Mouse (Mus musculus): ENCODE measurements at regions not wholly inside any gene's neighbourhood (a gene's known extent, or its start where the extent isn't known, plus 50 kb on each side); places are given as distances from the start of the nearest gene placed in this dataset.

DNA sequence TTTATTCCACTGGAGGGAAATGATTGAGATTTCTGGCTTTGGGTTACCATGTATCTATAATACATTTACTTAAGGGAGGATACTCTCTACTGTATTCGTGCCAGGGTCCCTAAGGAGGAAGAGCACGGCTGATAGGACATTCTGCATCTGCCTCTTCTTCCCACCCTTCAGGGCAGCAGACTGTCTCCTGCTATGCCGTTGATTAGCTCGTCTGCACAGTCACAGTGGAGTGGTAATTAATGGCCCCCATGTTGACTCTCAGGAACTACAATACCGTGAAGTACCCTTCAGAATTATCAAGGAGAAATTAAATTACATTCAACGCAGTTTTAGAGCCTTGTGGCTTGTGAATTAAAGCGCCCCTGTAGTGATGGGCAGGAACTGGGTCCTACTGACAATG lies 52.0 kb upstream of the Map4k3 start:
- no peak overlapping the region for H3K4me3 ChIP-seq

DNA sequence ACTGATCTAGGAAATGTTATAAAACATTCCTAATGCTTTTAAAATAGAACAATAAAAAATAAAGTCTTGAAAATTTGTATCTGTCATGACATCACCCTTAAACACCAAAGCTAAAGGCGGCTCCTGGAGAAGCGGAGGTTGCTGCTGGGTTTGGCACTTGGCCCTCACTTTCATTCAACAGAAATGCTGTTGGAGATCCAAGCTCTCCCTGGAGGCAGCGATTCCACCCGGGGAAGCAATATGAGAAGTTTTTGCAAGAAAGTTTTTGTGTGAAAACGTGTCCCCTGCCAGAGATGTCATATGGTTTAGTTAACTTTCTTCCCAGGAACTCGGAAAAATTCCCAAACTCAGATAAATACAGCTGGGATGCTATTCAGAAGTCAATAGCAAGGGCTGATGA lies 51.5 kb upstream of the Map4k3 start:
- H3K4me2 ChIP-seq (ENCODE audit: low read depth) = no peak overlapping the region
- TF ChIP-seq TCF3 (IDR thresholded peaks at IDR 0.05; ENCODE audit: insufficient read length, low read depth) = no peak
- TF ChIP-seq POLR2A (IDR thresholded peaks at IDR 0.05; ENCODE audit: insufficient read length, low read depth) = no peak
- no peak for TF ChIP-seq MYOD1 (IDR thresholded peaks at IDR 0.05; ENCODE audit: control insufficient read depth in 1 of 3, insufficient read length in 2 of 3, low read depth in 2 of 3)
- no peak for TF ChIP-seq POLR2AphosphoS2 (IDR thresholded peaks at IDR 0.05; ENCODE audit: insufficient read length, low read depth)
- TF ChIP-seq TCF12 (IDR thresholded peaks at IDR 0.05; ENCODE audit: insufficient read depth, poor library complexity, severe bottlenecking) = no peak
- H3K27me3 ChIP-seq (ENCODE audit: control insufficient read depth, insufficient read depth, insufficient read length) = no peaks in the 10 kb centered on the region
- H3K79me2 ChIP-seq (ENCODE audit: control insufficient read depth, insufficient read depth) = no peaks in the 10 kb centered on the region
- no peak overlapping the region for H3ac ChIP-seq (ENCODE audit: control insufficient read depth, insufficient read length)
- H3K36me3 ChIP-seq (ENCODE audit: control insufficient read depth, insufficient read depth) = no peaks in the 10 kb centered on the region
- H3K4me3 ChIP-seq = no peak overlapping the region

More for the DNA sequence above, 52.0 kb upstream of the Map4k3 start:
- no peaks in the 10 kb centered on the region for H3K27me3 ChIP-seq (ENCODE audit: control insufficient read depth, insufficient read depth, insufficient read length)
- no peaks in the 10 kb centered on the region for H3K36me3 ChIP-seq (ENCODE audit: control insufficient read depth, insufficient read depth)
- no peaks in the 10 kb centered on the region for H3K79me2 ChIP-seq (ENCODE audit: control insufficient read depth, insufficient read depth)
- TF ChIP-seq POLR2AphosphoS2 (IDR thresholded peaks at IDR 0.05; ENCODE audit: insufficient read length, low read depth) (no peak), MAX (IDR thresholded peaks at IDR 0.05; ENCODE audit: low read depth) (no peak), POLR2A (IDR thresholded peaks at IDR 0.05; ENCODE audit: insufficient read length, low read depth) (no peak), TCF3 (IDR thresholded peaks at IDR 0.05; ENCODE audit: insufficient read length, low read depth) (no peak), E2F4 (IDR thresholded peaks at IDR 0.05; ENCODE audit: insufficient read depth) (no peak), TCF12 (IDR thresholded peaks at IDR 0.05; ENCODE audit: insufficient read depth, poor library complexity, severe bottlenecking) (no peak), SRF (IDR thresholded peaks at IDR 0.05; ENCODE audit: control insufficient read depth, insufficient read length, low read depth) (no peak)
- no peak overlapping the region for H3ac ChIP-seq (ENCODE audit: control insufficient read depth, insufficient read length)
- no peak overlapping the region for H3K4me2 ChIP-seq (ENCODE audit: low read depth)
